Mouse (Mus musculus) heart, embryonic 11.5 days (tissue): ENCODE results near the gene Chrne. TPM values are rescaled to one million over a fixed set of nuclear protein-coding genes. Genes with fewer than 3 reads are reported as not detected.

Experiments used
- ATAC-seq: fragments of 200-750 bp; cut with Nextera tagmentation; replicated peaks from 2 replicates; pipeline ENCODE4 v1.8.0; 2017; ENCODE audit warnings: moderate library complexity; ENCODE audit not compliant: insufficient number of reproducible peaks, low FRiP score, low TSS enrichment
- H3K27ac ChIP-seq: fragments of 300-500 bp; sonication (generic); 2 replicates; pipeline ENCODE4 v1.5.1; 2014; ENCODE audit warnings: mild to moderate bottlenecking, low read depth, low read length
- H3K27me3 ChIP-seq: fragments of 300-500 bp; sonication (generic); 2 replicates; pipeline ENCODE4 v1.6.1; 2014; ENCODE audit warnings: mild to moderate bottlenecking, low read length, mixed read lengths; ENCODE audit not compliant: control insufficient read depth, insufficient read depth
- H3K36me3 ChIP-seq: fragments of 300-500 bp; sonication (generic); 2 replicates; pipeline ENCODE4 v1.6.1; 2014; ENCODE audit warnings: mild to moderate bottlenecking, low read length, moderate library complexity, mixed read lengths; ENCODE audit not compliant: control insufficient read depth, insufficient read depth
- H3K4me1 ChIP-seq: fragments of 300-500 bp; sonication (generic); 2 replicates; pipeline ENCODE4 v1.6.1; 2014; ENCODE audit warnings: low read length; ENCODE audit not compliant: control insufficient read depth, insufficient read depth
- H3K4me2 ChIP-seq: fragments of 300-500 bp; sonication (generic); 2 replicates; pipeline ENCODE4 v1.6.1; 2014; ENCODE audit warnings: mild to moderate bottlenecking, moderate library complexity
- H3K4me3 ChIP-seq: fragments of 300-500 bp; sonication (generic); 2 replicates; pipeline ENCODE4 v1.5.1; 2014; ENCODE audit warnings: low read depth, low read length
- H3K9ac ChIP-seq: fragments of 300-500 bp; sonication (generic); 2 replicates; pipeline ENCODE4 v1.6.1; 2014; ENCODE audit warnings: mild to moderate bottlenecking, low read depth, low read length, moderate library complexity
- H3K9me3 ChIP-seq: fragments of 300-500 bp; sonication (generic); replicated peaks from 2 replicates; pipeline ENCODE4 v1.6.1; 2016; ENCODE audit warnings: low read length; ENCODE audit not compliant: control insufficient read depth
- WGBS: fragments of 180-500 bp; shearing (Covaris S2); extraction: QIAGEN DNeasy Blood & Tissue Kit; methylation state at CpG from one replicate; pipeline ENCODE4 v1.1.7; 2014; ENCODE audit not compliant: insufficient replicate concordance; 5-methylcytosine and 5-hydroxymethylcytosine counted together
- polyA plus RNA-seq: library from polyadenylated mRNA; unstranded; fragments of >200 nt; fragmentation: Nextera tagmentation; extraction: Ambion mirVana; gene quantifications from 2 replicates; pipeline ENCODE4 v1.2.1, GENCODE M21; 2014

The Chrne gene
- polyA plus RNA-seq, 1 experiment from 2014 or later, result not detected

- no peak overlapping the region for H3K9ac ChIP-seq
- no peaks in the 10 kb centered on the region for H3K4me1 ChIP-seq
- H3K27me3 ChIP-seq, result no peaks in the 10 kb centered on the region
- H3K27ac ChIP-seq, result no peak overlapping the region
- H3K9me3 ChIP-seq, result no peaks in the 10 kb centered on the region
- ATAC-seq, result no peak
- WGBS, result 92% methylated on average over 9 of the region's 9 CpGs
- no peak overlapping the region for H3K4me2 ChIP-seq
- H3K36me3 ChIP-seq, result peaks cover 47% of the 10 kb centered on the region
- H3K4me3 ChIP-seq, result no peak overlapping the region
These were observed 11.4 kb downstream of the Chrne start for GRCm38 (mm10) chr11:70607611-70608010.

GRCm38 (mm10) chr11:70606717-70607116 is 12.3 kb downstream of the Chrne start:
- 69% methylated on average over 12 of the region's 12 CpGs for WGBS
- Histone ChIP-seq H3K27me3 (no peaks in the 10 kb centered on the region), H3K4me1 (no peaks in the 10 kb centered on the region), H3K36me3 (peaks cover 42% of the 10 kb centered on the region), H3K9ac (no peak overlapping the region), H3K27ac (no peak overlapping the region), H3K4me3 (no peak overlapping the region), H3K4me2 (no peak overlapping the region), H3K9me3 (no peaks in the 10 kb centered on the region)
- ATAC-seq, result no peak

GRCm38 (mm10) chr11:70605024-70605566 is 13.9 kb downstream of the Chrne start:
- Histone ChIP-seq H3K4me1 (no peaks in the 10 kb centered on the region), H3K9me3 (no peaks in the 10 kb centered on the region), H3K4me3 (no peak overlapping the region), H3K27me3 (no peaks in the 10 kb centered on the region), H3K9ac (no peak overlapping the region), H3K4me2 (no peak overlapping the region), H3K27ac (no peak overlapping the region), H3K36me3 (peaks cover 34% of the 10 kb centered on the region)
- WGBS, result 54% methylated on average over 14 of the region's 14 CpGs
- ATAC-seq, result no peak

GRCm38 (mm10) chr11:70598451-70598953 is 20.5 kb downstream of the Chrne start:
- no peak overlapping the region for H3K27ac ChIP-seq
- 92% methylated on average over 9 of the region's 9 CpGs for WGBS
- peaks cover 5% of the 10 kb centered on the region; the same call in 1 of the 2 replicates for H3K36me3 ChIP-seq
- no peak overlapping the region for H3K4me2 ChIP-seq
- peaks cover 8% of the 10 kb centered on the region; the same call in 1 of the 2 replicates for H3K4me1 ChIP-seq
- H3K9me3 ChIP-seq, result no peaks in the 10 kb centered on the region
- no peak overlapping the region for H3K9ac ChIP-seq
- ATAC-seq, result no peak
- H3K27me3 ChIP-seq, result no peaks in the 10 kb centered on the region
- no peak overlapping the region for H3K4me3 ChIP-seq

- Histone ChIP-seq H3K36me3 (peaks cover 5% of the 10 kb centered on the region; the same call in 1 of the 2 replicates), H3K9me3 (no peaks in the 10 kb centered on the region), H3K9ac (no peak overlapping the region), H3K4me3 (no peak overlapping the region), H3K4me1 (peaks cover 8% of the 10 kb centered on the region; the same call in 1 of the 2 replicates), H3K27ac (no peak overlapping the region), H3K4me2 (no peak overlapping the region), H3K27me3 (no peaks in the 10 kb centered on the region)
- ATAC-seq, result no peak
- 77% methylated on average over 6 of the region's 6 CpGs for WGBS
These were observed 21.7 kb downstream of the Chrne start for GRCm38 (mm10) chr11:70597301-70597700.

- Histone ChIP-seq H3K27me3 (no peaks in the 10 kb centered on the region), H3K4me2 (no peak overlapping the region), H3K36me3 (peaks cover 5% of the 10 kb centered on the region; the same call in 1 of the 2 replicates), H3K4me3 (no peak overlapping the region), H3K27ac (no peak overlapping the region), H3K9ac (no peak overlapping the region), H3K4me1 (peaks cover 8% of the 10 kb centered on the region; the same call in 1 of the 2 replicates), H3K9me3 (no peaks in the 10 kb centered on the region)
- 70% methylated on average over 4 of the region's 4 CpGs for WGBS
- ATAC-seq, result no peak
These were observed 22.9 kb downstream of the Chrne start for GRCm38 (mm10) chr11:70596094-70596493.

GRCm38 (mm10) chr11:70595638-70596037 is 23.4 kb downstream of the Chrne start:
- H3K9ac ChIP-seq, result no peak overlapping the region
- ATAC-seq, result no peak
- no peak overlapping the region for H3K4me3 ChIP-seq
- no peaks in the 10 kb centered on the region for H3K27me3 ChIP-seq
- no peaks in the 10 kb centered on the region for H3K9me3 ChIP-seq
- no peak overlapping the region for H3K27ac ChIP-seq
- WGBS, result 68% methylated on average over 2 of the region's 2 CpGs
- H3K4me1 ChIP-seq, result peaks cover 8% of the 10 kb centered on the region; the same call in 1 of the 2 replicates
- peaks cover 5% of the 10 kb centered on the region; the same call in 1 of the 2 replicates for H3K36me3 ChIP-seq
- H3K4me2 ChIP-seq, result no peak overlapping the region

GRCm38 (mm10) chr11:70594253-70594989 is 24.6 kb downstream of the Chrne start:
- H3K27ac ChIP-seq, result no peak overlapping the region
- WGBS, result 68% methylated on average over 15 of the region's 15 CpGs

More at GRCm38 (mm10) chr11:70594253-70594989, 24.6 kb downstream of the Chrne start:
- ATAC-seq, result no peak
- Histone ChIP-seq H3K4me3 (no peak overlapping the region), H3K4me1 (peaks cover 8% of the 10 kb centered on the region; the same call in 1 of the 2 replicates), H3K27me3 (no peaks in the 10 kb centered on the region), H3K36me3 (peaks cover 5% of the 10 kb centered on the region; the same call in 1 of the 2 replicates), H3K4me2 (no peak overlapping the region), H3K9me3 (no peaks in the 10 kb centered on the region), H3K9ac (no peak overlapping the region)
